Mouse (Mus musculus): ENCODE measurements around the gene Tmem107.

Gene Tmem107

GRCm38 (mm10) chr11:69102403-69102725, 31.8 kb downstream of the Tmem107 start:
- in situ Hi-C loops (cut with MboI, MseI): loop anchor here (5.0 to 10.0 kb wide), 3 partner anchors 570 to 912 kb away; partner anchors contain the start of genes Acadvl (in 1 of the 2), Dlg4 (in 1 of the 2), Eif4a1 (in 1 of the 2) and Polr2a (in 1 of the 2)

GRCm38 (mm10) chr11:69103121-69103520, 32.5 kb downstream of the Tmem107 start:
- in situ Hi-C loops (cut with MboI, MseI): loop anchor here (5.0 to 10.0 kb wide), 3 partner anchors 569 to 912 kb away; partner anchors contain the start of genes Acadvl (in 1 of the 2), Dlg4 (in 1 of the 2), Eif4a1 (in 1 of the 2) and Polr2a (in 1 of the 2)

GRCm38 (mm10) chr11:69103531-69104435, 33.2 kb downstream of the Tmem107 start:
- in situ Hi-C loops (cut with MboI, MseI): loop anchor here (5.0 to 10.0 kb wide), 3 partner anchors 569 to 911 kb away; partner anchors contain the start of genes Acadvl (in 1 of the 2), Dlg4 (in 1 of the 2), Eif4a1 (in 1 of the 2) and Polr2a (in 1 of the 2)

GRCm38 (mm10) chr11:69104487-69104886, 33.9 kb downstream of the Tmem107 start:
- in situ Hi-C loops (cut with MboI, MseI): loop anchor here (5.0 to 10.0 kb wide), 3 partner anchors 568 to 910 kb away; partner anchors contain the start of genes Acadvl (in 1 of the 2), Dlg4 (in 1 of the 2), Eif4a1 (in 1 of the 2) and Polr2a (in 1 of the 2)

GRCm38 (mm10) chr11:69105227-69105626, 34.6 kb downstream of the Tmem107 start:
- in situ Hi-C loops (cut with MboI, MseI): loop anchor here in 1 of 2 experiments (10.0 kb wide), 1 partner anchor 910 kb away; the partner anchor contains the start of genes Acadvl and Dlg4

- in situ Hi-C loops (cut with MboI, MseI): loop anchor here in 1 of 2 experiments (10.0 kb wide), 1 partner anchor 909 kb away; the partner anchor contains the start of genes Acadvl and Dlg4
Measured at GRCm38 (mm10) chr11:69105796-69106195, 35.2 kb downstream of the Tmem107 start.

GRCm38 (mm10) chr11:69106299-69106698, 35.7 kb downstream of the Tmem107 start:
- in situ Hi-C loops (cut with MboI, MseI): loop anchor here in 1 of 2 experiments (10.0 kb wide), 1 partner anchor 909 kb away; the partner anchor contains the start of genes Acadvl and Dlg4

GRCm38 (mm10) chr11:69106842-69107241, 36.2 kb downstream of the Tmem107 start:
- in situ Hi-C loops (cut with MboI, MseI): loop anchor here in 1 of 2 experiments (10.0 kb wide), 1 partner anchor 908 kb away; the partner anchor contains the start of genes Acadvl and Dlg4

GRCm38 (mm10) chr11:69107676-69108075, 37.1 kb downstream of the Tmem107 start:
- in situ Hi-C loops (cut with MboI, MseI): loop anchor here in 1 of 2 experiments (10.0 kb wide), 1 partner anchor 907 kb away; the partner anchor contains the start of genes Acadvl and Dlg4

- in situ Hi-C loops (cut with MboI, MseI): loop anchor here in 1 of 2 experiments (10.0 kb wide), 1 partner anchor 907 kb away; the partner anchor contains the start of genes Acadvl and Dlg4
Measured at GRCm38 (mm10) chr11:69108223-69108622, 37.6 kb downstream of the Tmem107 start.

- in situ Hi-C loops (cut with MboI, MseI): loop anchor here in 1 of 2 experiments (10.0 kb wide), 1 partner anchor 906 kb away; the partner anchor contains the start of genes Acadvl and Dlg4
Measured at GRCm38 (mm10) chr11:69109032-69109900, 38.7 kb downstream of the Tmem107 start.

- in situ Hi-C loops (cut with MboI, MseI): no loop called here
Measured at GRCm38 (mm10) chr11:69110319-69111046, 39.9 kb downstream of the Tmem107 start.

- in situ Hi-C loops (cut with MboI, MseI): no loop called here
Measured at GRCm38 (mm10) chr11:69111051-69111810, 40.6 kb downstream of the Tmem107 start.

GRCm38 (mm10) chr11:69111865-69112264, 41.3 kb downstream of the Tmem107 start:
- in situ Hi-C loops (cut with MboI, MseI): no loop called here

GRCm38 (mm10) chr11:69114018-69114417, 43.4 kb downstream of the Tmem107 start:
- in situ Hi-C loops (cut with MboI, MseI): no loop called here

- in situ Hi-C loops (cut with MboI, MseI): no loop called here
Measured at GRCm38 (mm10) chr11:69114621-69115020, 44.0 kb downstream of the Tmem107 start.

- in situ Hi-C loops (cut with MboI, MseI): no loop called here
Measured at GRCm38 (mm10) chr11:69116843-69117242, 46.2 kb downstream of the Tmem107 start.

GRCm38 (mm10) chr11:69117737-69118695, 47.4 kb downstream of the Tmem107 start:
- in situ Hi-C loops (cut with MboI, MseI): no loop called here
